Mouse (Mus musculus): ENCODE measurements around the gene Fpr2.

GRCm38 (mm10) chr17:17856612-17857011 is 31.0 kb upstream of the Fpr2 start:
- TF ChIP-seq E2F4 (IDR thresholded peaks at IDR 0.05; ENCODE audit: insufficient read depth) (no peak), POLR2A (IDR thresholded peaks at IDR 0.05; ENCODE audit: insufficient read length, low read depth) (peak; percentile 16), MAX (IDR thresholded peaks at IDR 0.05; ENCODE audit: low read depth) (no peak), TCF12 (IDR thresholded peaks at IDR 0.05; ENCODE audit: insufficient read depth, poor library complexity, severe bottlenecking) (no peak), MYOG (IDR thresholded peaks at IDR 0.05; ENCODE audit: control insufficient read depth in 1 of 3, insufficient read depth in 1 of 3, insufficient read length in 2 of 3, low read depth in 2 of 3) (no peak)

Data from myocyte (in vitro differentiated cells).